Mouse (Mus musculus) MEL (cell line): ENCODE data around the gene Rgr. TPM values are rescaled to one million over a fixed set of nuclear protein-coding genes. Genes with fewer than 3 reads are reported as not detected.

Experiments
- DNase-seq: peaks from one replicate; pipeline ENCODE4 v3.0.0; 2011; ENCODE audit warnings: low read depth, low spot score
- H3K27ac ChIP-seq: 2 replicates; pipeline ENCODE4 v1.5.1; 2012; ENCODE audit warnings: low read depth, mild to moderate bottlenecking, control low read depth, low read length, moderate library complexity; ENCODE audit not compliant: control insufficient read depth
- H3K27me3 ChIP-seq, 2 experiments: fragments of 150-350 bp in 1 of 2; sonication (generic) in 1 of 2; 2 replicates each; pipeline ENCODE4 v1.6.1; 2012; ENCODE audit warnings: low read length in 2 of 2, mild to moderate bottlenecking in 2 of 2, improper control_type of control experiment in 1 of 2, moderate library complexity in 1 of 2; ENCODE audit not compliant: insufficient read depth in 2 of 2, control insufficient read depth in 1 of 2
- H3K36me3 ChIP-seq, 2 experiments: 2 replicates each; pipeline ENCODE4 v1.6.1; 2012 to 2014; ENCODE audit warnings: low read length in 2 of 2, improper control_type of control experiment in 1 of 2, inconsistent platforms in 1 of 2, mild to moderate bottlenecking in 1 of 2; ENCODE audit not compliant: insufficient read depth in 2 of 2, control insufficient read depth in 1 of 2
- H3K4me1 ChIP-seq, 2 experiments: fragments of 150-350 bp in 1 of 2; sonication (generic) in 1 of 2; 2 replicates each; pipeline ENCODE4 v1.6.1; 2012; ENCODE audit warnings: low read length in 2 of 2, improper control_type of control experiment in 1 of 2, mild to moderate bottlenecking in 1 of 2; ENCODE audit not compliant: insufficient read depth in 2 of 2, control insufficient read depth in 1 of 2
- H3K4me3 ChIP-seq, 2 experiments: fragments of 150-350 bp in 1 of 2; sonication (generic) in 1 of 2; 2 replicates each; pipeline ENCODE4 v1.5.1; 2012; ENCODE audit warnings: low read depth in 2 of 2, low read length in 2 of 2, mild to moderate bottlenecking in 2 of 2, moderate library complexity in 2 of 2, control low read depth in 1 of 2, improper control_type of control experiment in 1 of 2; ENCODE audit not compliant: control insufficient read depth in 1 of 2, insufficient read depth in 1 of 2
- H3K79me2 ChIP-seq: 2 replicates; pipeline ENCODE4 v1.6.1; 2012; ENCODE audit warnings: mild to moderate bottlenecking, low read length, moderate library complexity; ENCODE audit not compliant: control insufficient read depth, poor library complexity, insufficient read depth
- H3K9ac ChIP-seq: 2 replicates; pipeline ENCODE4 v1.6.1; 2012; ENCODE audit warnings: low read depth, mild to moderate bottlenecking, control low read depth, low read length, moderate library complexity; ENCODE audit not compliant: control insufficient read depth, poor library complexity, severe bottlenecking
- H3K9me3 ChIP-seq: fragments of 150-350 bp; sonication (generic); replicated peaks from 2 replicates; pipeline ENCODE4 v1.6.1; 2012; ENCODE audit warnings: mild to moderate bottlenecking, low read length, improper control_type of control experiment, moderate library complexity; ENCODE audit not compliant: insufficient read depth
- BHLHE40 ChIP-seq: IDR thresholded peaks from 2 replicates; pipeline ENCODE4 v1.6.1; 2012; ENCODE audit warnings: low read depth, mild to moderate bottlenecking, inconsistent platforms, low read length, improper control_type of control experiment, borderline replicate concordance
- CHD1 ChIP-seq: IDR thresholded peaks from 2 replicates; pipeline ENCODE4 v1.6.1; 2012; ENCODE audit warnings: low read depth, mild to moderate bottlenecking, inconsistent platforms, low read length, improper control_type of control experiment
- CTCF ChIP-seq, 3 experiments: IDR thresholded peaks in 2 of 3; conservative IDR thresholded peaks in 1 of 3; 2 replicates each; pipeline ENCODE4 v1.5.1; 2011 to 2012; ENCODE audit warnings: low read length in 3 of 3, low read depth in 2 of 3, mild to moderate bottlenecking in 2 of 3, improper control_type of control experiment in 1 of 3, inconsistent platforms in 1 of 3, mixed read lengths in 1 of 3, moderate library complexity in 1 of 3; ENCODE audit not compliant: control insufficient read depth in 1 of 3, insufficient read depth in 1 of 3, poor library complexity in 1 of 3, severe bottlenecking in 1 of 3
- E2F4 ChIP-seq: IDR thresholded peaks from 2 replicates; pipeline ENCODE4 v1.6.1; 2011; ENCODE audit warnings: low read depth, low read length, improper control_type of control experiment, borderline replicate concordance
- EP300 ChIP-seq, 2 experiments: IDR thresholded peaks; 2 replicates each; pipeline ENCODE4 v1.6.1; 2011; ENCODE audit warnings: improper control_type of control experiment in 2 of 2, low read length in 2 of 2, low read depth in 1 of 2, mild to moderate bottlenecking in 1 of 2
- ETS1 ChIP-seq: IDR thresholded peaks from 2 replicates; pipeline ENCODE4 v1.6.1; 2012; ENCODE audit warnings: low read depth, mild to moderate bottlenecking, inconsistent platforms, low read length, improper control_type of control experiment, moderate library complexity
- HCFC1 ChIP-seq: IDR thresholded peaks from 2 replicates; pipeline ENCODE4 v1.6.1; 2012; ENCODE audit warnings: low read depth, mild to moderate bottlenecking, inconsistent platforms, low read length, improper control_type of control experiment, moderate library complexity
- MAFK ChIP-seq: IDR thresholded peaks from 2 replicates; pipeline ENCODE4 v1.6.1; 2011; ENCODE audit warnings: low read depth, mild to moderate bottlenecking, low read length, improper control_type of control experiment, borderline replicate concordance
- MAX ChIP-seq: IDR thresholded peaks from 2 replicates; pipeline ENCODE4 v1.6.1; 2011; ENCODE audit warnings: low read length, improper control_type of control experiment
- MYC ChIP-seq: IDR thresholded peaks from 2 replicates; pipeline ENCODE4 v1.6.1; 2011; ENCODE audit warnings: low read depth, mild to moderate bottlenecking, low read length, improper control_type of control experiment, moderate library complexity
- NRF1 ChIP-seq: IDR thresholded peaks from 2 replicates; pipeline ENCODE4 v1.6.1; 2014; ENCODE audit warnings: low read depth, mild to moderate bottlenecking, inconsistent platforms, low read length, improper control_type of control experiment, moderate library complexity; ENCODE audit not compliant: poor library complexity, insufficient read depth, severe bottlenecking
- POLR2A ChIP-seq, 2 experiments: IDR thresholded peaks; 2 replicates each; pipeline ENCODE4 v1.6.1; 2011 to 2012; ENCODE audit warnings: low read length in 2 of 2, mild to moderate bottlenecking in 2 of 2, control low read depth in 1 of 2, improper control_type of control experiment in 1 of 2, low read depth in 1 of 2, moderate library complexity in 1 of 2; ENCODE audit not compliant: control insufficient read depth in 1 of 2, insufficient read depth in 1 of 2, poor library complexity in 1 of 2
- POLR2AphosphoS5 ChIP-seq: IDR thresholded peaks from 2 replicates; pipeline ENCODE4 v1.6.1; 2012; ENCODE audit warnings: low read depth, borderline replicate concordance, mild to moderate bottlenecking, inconsistent platforms, low read length, moderate library complexity, mixed read lengths
- RAD21 ChIP-seq: IDR thresholded peaks from 2 replicates; pipeline ENCODE4 v1.6.1; 2011; ENCODE audit warnings: mild to moderate bottlenecking, low read depth, low read length, improper control_type of control experiment
- RCOR1 ChIP-seq: IDR thresholded peaks from 2 replicates; pipeline ENCODE4 v1.6.1; 2012; ENCODE audit warnings: low read depth, mild to moderate bottlenecking, inconsistent platforms, low read length, improper control_type of control experiment
- SIN3A ChIP-seq: IDR thresholded peaks from 2 replicates; pipeline ENCODE4 v1.6.1; 2012; ENCODE audit warnings: low read length, improper control_type of control experiment, inconsistent platforms
- SMC3 ChIP-seq: IDR thresholded peaks from 2 replicates; pipeline ENCODE4 v1.6.1; 2011; ENCODE audit warnings: low read depth, low read length, improper control_type of control experiment
- TAL1 ChIP-seq: IDR thresholded peaks from 2 replicates; pipeline ENCODE4 v1.6.1; 2012; ENCODE audit warnings: mild to moderate bottlenecking, inconsistent platforms, low read length, moderate library complexity, mixed read lengths
- TCF12 ChIP-seq: IDR thresholded peaks from 2 replicates; pipeline ENCODE4 v1.6.1; 2014; ENCODE audit warnings: low read depth, mild to moderate bottlenecking, inconsistent platforms, low read length, improper control_type of control experiment, moderate library complexity
- UBTF ChIP-seq: IDR thresholded peaks from 2 replicates; pipeline ENCODE4 v1.6.1; 2012; ENCODE audit warnings: low read depth, mild to moderate bottlenecking, inconsistent platforms, low read length, improper control_type of control experiment, moderate library complexity, borderline replicate concordance; ENCODE audit not compliant: insufficient read depth
- USF1 ChIP-seq: IDR thresholded peaks from 2 replicates; pipeline ENCODE4 v1.6.1; 2014; ENCODE audit warnings: low read depth, mild to moderate bottlenecking, inconsistent platforms, low read length, improper control_type of control experiment, moderate library complexity
- USF2 ChIP-seq, 2 experiments: IDR thresholded peaks; 2 replicates each; pipeline ENCODE4 v1.6.1; 2011 to 2012; ENCODE audit warnings: improper control_type of control experiment in 2 of 2, low read length in 2 of 2, borderline replicate concordance in 1 of 2, inconsistent platforms in 1 of 2, low read depth in 1 of 2, mild to moderate bottlenecking in 1 of 2; ENCODE audit not compliant: insufficient read depth in 1 of 2
- polyA plus RNA-seq, 2 experiments: library from polyadenylated mRNA; stranded (reverse) in 1 of 2; unstranded in 1 of 2; fragments of >175 nt in 1 of 2; fragments of >200 nt in 1 of 2; gene quantifications; 2 replicates each; pipeline versions ENCODE4 v1.2.1 to v1.2.4; 2012; ENCODE audit warnings: low replicate concordance in 2 of 2, low read depth in 1 of 2; ENCODE audit not compliant: insufficient read length in 2 of 2, insufficient read depth in 1 of 2, missing spikeins in 1 of 2
- total RNA-seq: library from RNA; depleted of rRNA; stranded (reverse); fragments of 300-350 nt; gene quantifications from 2 replicates; pipeline ENCODE4 v1.2.3, GENCODE M21; 2012

The Rgr gene
- total and polyA plus RNA-seq, 3 experiments = not detected

DNA sequence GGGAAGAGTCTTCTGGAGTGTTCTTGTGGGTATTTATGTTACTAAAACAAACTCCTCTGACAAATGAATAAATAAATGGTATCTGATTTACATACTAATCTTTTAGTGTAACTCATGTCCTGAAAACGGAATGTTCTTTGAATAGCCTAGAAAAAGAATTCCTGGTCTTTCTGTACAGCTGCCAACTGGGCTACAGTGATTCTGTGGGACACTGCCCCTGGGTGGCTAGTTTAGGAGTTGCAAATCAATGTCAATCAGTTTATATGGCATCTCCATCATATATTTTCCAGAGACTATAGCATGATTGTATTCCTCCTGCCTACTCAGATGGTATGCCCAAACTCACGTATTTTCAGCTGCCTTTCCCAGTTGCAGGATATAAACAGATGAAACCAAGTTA is 16.1 kb upstream of the Rgr start:
- no peaks in the 10 kb centered on the region for H3K9me3 ChIP-seq

DNA sequence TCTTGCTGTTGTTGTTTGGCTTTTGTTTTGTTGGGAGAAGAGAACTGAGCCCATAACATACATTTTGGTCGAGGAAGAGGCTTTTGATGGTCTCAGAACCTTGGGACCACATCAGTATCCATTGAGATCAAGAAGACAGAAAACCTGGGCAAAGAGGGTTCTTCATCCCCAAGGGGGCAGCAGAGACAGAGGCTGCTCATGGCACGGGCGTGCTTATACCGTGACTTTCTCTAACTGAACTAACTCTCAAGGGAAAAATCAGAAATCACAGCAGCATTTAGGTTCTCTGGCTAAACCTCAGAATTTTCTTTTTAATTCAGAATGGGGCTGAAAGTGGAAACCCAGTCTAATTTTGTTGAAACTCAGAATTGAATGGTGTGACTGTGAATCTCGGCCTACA is 14.3 kb downstream of the Rgr start:
- Histone ChIP-seq H3K27ac (no peak overlapping the region), H3K27me3 (no peaks in the 10 kb centered on the region; a peak in 1 of 4 replicates), H3K36me3 (no peaks in the 10 kb centered on the region), H3K4me3 (no peak overlapping the region), H3K9me3 (no peaks in the 10 kb centered on the region), H3K79me2 (no peaks in the 10 kb centered on the region), H3K9ac (no peak overlapping the region)
- peak; percentile 6 for DNase-seq
- TF ChIP-seq SIN3A (no peak), RAD21 (peak; percentile 4), E2F4 (no peak), USF2 (IDR thresholded peaks at IDR 0.05; ENCODE audit: borderline replicate concordance in 1 of 2, insufficient read depth in 1 of 2, low read depth in 1 of 2, low read length in 2 of 2) (no peak), CTCF (IDR thresholded peaks at IDR 0.05 in 2 of 3, conservative IDR thresholded peaks at IDR 0.05 in 1 of 3; ENCODE audit: control insufficient read depth in 1 of 3, insufficient read depth in 1 of 3, low read depth in 2 of 3, low read length in 3 of 3, poor library complexity in 1 of 3, severe bottlenecking in 1 of 3) (peak in 2 of 3 experiments; percentile 28 to 29; a peak in 3 of 6 replicates), UBTF (no peak)
- TF ChIP-seq, all 39 proteins: peak for 2
- H3K4me1 ChIP-seq = no peaks in the 10 kb centered on the region

More for the DNA sequence above, 16.1 kb upstream of the Rgr start:
- H3K4me3 ChIP-seq = no peak overlapping the region
- H3K79me2 ChIP-seq = no peaks in the 10 kb centered on the region
- no peak for DNase-seq
- no peaks in the 10 kb centered on the region for H3K4me1 ChIP-seq
- no peaks in the 10 kb centered on the region; a peak in 1 of 4 replicates for H3K27me3 ChIP-seq
- H3K27ac ChIP-seq = no peak overlapping the region
- no peak for TF ChIP-seq NRF1
- no peak for TF ChIP-seq MYC
- TF ChIP-seq TAL1 = no peak
- no peak for TF ChIP-seq CHD1
- no peak for TF ChIP-seq BHLHE40
- no peak for TF ChIP-seq SIN3A
- TF ChIP-seq TCF12 = no peak
- no peak for TF ChIP-seq CTCF (IDR thresholded peaks at IDR 0.05 in 2 of 3, conservative IDR thresholded peaks at IDR 0.05 in 1 of 3; ENCODE audit: control insufficient read depth in 1 of 3, insufficient read depth in 1 of 3, low read depth in 2 of 3, low read length in 3 of 3, poor library complexity in 1 of 3, severe bottlenecking in 1 of 3)
- TF ChIP-seq ETS1 = no peak
- TF ChIP-seq HCFC1 = no peak
- no peak for TF ChIP-seq SMC3
- no peak for TF ChIP-seq MAFK
- TF ChIP-seq POLR2AphosphoS5 = no peak
- no peak for TF ChIP-seq UBTF
- no peak for TF ChIP-seq RCOR1
- no peak for TF ChIP-seq MAX
- TF ChIP-seq POLR2A (IDR thresholded peaks at IDR 0.05; ENCODE audit: control insufficient read depth in 1 of 2, insufficient read depth in 1 of 2, low read depth in 1 of 2, low read length in 2 of 2, poor library complexity in 1 of 2) = no peak
- TF ChIP-seq EP300 (IDR thresholded peaks at IDR 0.05; ENCODE audit: low read depth in 1 of 2, low read length in 2 of 2) = no peak
- no peak for TF ChIP-seq RAD21
- TF ChIP-seq USF1 = no peak
- TF ChIP-seq, all 39 proteins: peak for 0
- no peaks in the 10 kb centered on the region for H3K36me3 ChIP-seq
- H3K9ac ChIP-seq = no peak overlapping the region
